8 mouse cellular contexts compared by ENCODE assay signal in genomic region chr2:25500071-25500575, GRCm38 (mm10). TPM values are rescaled to one million over a fixed set of nuclear protein-coding genes. Genes with fewer than 3 reads are reported as not detected.
DNase-seq lines count a peak whose midpoint lies in the region; ATAC-seq and TF ChIP-seq lines count a peak whose summit lies in the region.

No protein-coding gene starts in this region.

- peak; percentile 51 for ATAC-seq in neural tube, embryonic 11.5 days (ENCODE audit: insufficient read depth, low FRiP score, low TSS enrichment)
- peak; percentile 23; the same call in 1 of the 2 replicates for ATAC-seq in kidney, postnatal 0 days (replicated peaks; ENCODE audit: low FRiP score, low read depth)

- peaks cover 15% of the 10 kb centered on the region for H3K79me2 ChIP-seq in myocyte (ENCODE audit: control insufficient read depth, insufficient read depth)

- H3K4me3 ChIP-seq in neural tube, embryonic 11.5 days (ENCODE audit: low read depth, low read length) = peak overlapping the region; percentile 67
- peak overlapping the region; percentile 94 for H3K4me3 ChIP-seq in forebrain, embryonic 10.5 days
- peak overlapping the region; percentile 55 for H3K4me3 ChIP-seq in kidney, postnatal 0 days (replicated peaks; ENCODE audit: low read depth, low read length)
- H3K4me3 ChIP-seq in myocyte = peak overlapping the region; percentile 74

- TF ChIP-seq CTCF in kidney, postnatal 0 days (IDR thresholded peaks at IDR 0.05; ENCODE audit: low read depth) = no peak

- peaks cover 7% of the 10 kb centered on the region for H3K36me3 ChIP-seq in neural tube, embryonic 11.5 days (ENCODE audit: control insufficient read depth, insufficient read depth, low read length)
- peaks cover 25% of the 10 kb centered on the region for H3K36me3 ChIP-seq in forebrain, embryonic 10.5 days (replicated peaks)
- H3K36me3 ChIP-seq in kidney, postnatal 0 days (ENCODE audit: insufficient read depth, low read length) = peaks cover 18% of the 10 kb centered on the region
- no peaks in the 10 kb centered on the region for H3K36me3 ChIP-seq in myocyte (ENCODE audit: control insufficient read depth, insufficient read depth)

- no peak overlapping the region for H3K27ac ChIP-seq in neural tube, embryonic 11.5 days (ENCODE audit: low read depth, low read length)
- H3K27ac ChIP-seq in forebrain, embryonic 10.5 days = peak overlapping the region; percentile 94
- peak overlapping the region; percentile 76 for H3K27ac ChIP-seq in kidney, postnatal 0 days

- WGBS in neural tube, embryonic 11.5 days = 72% methylated on average over 6 of the region's 6 CpGs
- WGBS in forebrain, embryonic 10.5 days = 74% methylated on average over 6 of the region's 6 CpGs
- WGBS in kidney, postnatal 0 days = 66% methylated on average over 6 of the region's 6 CpGs

- H3K4me1 ChIP-seq in neural tube, embryonic 11.5 days (ENCODE audit: control insufficient read depth, insufficient read depth, low read length) = peaks cover 8% of the 10 kb centered on the region; the same call in 1 of the 2 replicates
- H3K4me1 ChIP-seq in forebrain, embryonic 10.5 days = peaks cover 35% of the 10 kb centered on the region
- peaks cover 15% of the 10 kb centered on the region for H3K4me1 ChIP-seq in kidney, postnatal 0 days (replicated peaks; ENCODE audit: insufficient read depth, low read length)

- H3K9me3 ChIP-seq in neural tube, embryonic 11.5 days (ENCODE audit: control insufficient read depth, low read length) = no peaks in the 10 kb centered on the region
- no peaks in the 10 kb centered on the region for H3K9me3 ChIP-seq in forebrain, embryonic 10.5 days
- H3K9me3 ChIP-seq in kidney, postnatal 0 days (replicated peaks; ENCODE audit: low read length) = no peaks in the 10 kb centered on the region

- intact Hi-C loops in left cerebral cortex, postnatal 14 days (cut with DNase I) = no loop called here

- no peak for TF ChIP-seq POLR2A in myocyte (IDR thresholded peaks at IDR 0.05; ENCODE audit: insufficient read length, low read depth)

- peak overlapping the region; percentile 56 for H3ac ChIP-seq in myocyte (ENCODE audit: control insufficient read depth, insufficient read length)

- peak overlapping the region; percentile 47 for H3K4me2 ChIP-seq in neural tube, embryonic 11.5 days (ENCODE audit: low read depth)
- peak overlapping the region; percentile 48 for H3K4me2 ChIP-seq in kidney, postnatal 0 days (ENCODE audit: low read length)
- peak overlapping the region; percentile 87 for H3K4me2 ChIP-seq in myocyte (ENCODE audit: low read depth)

- no peak for DNase-seq in neural tube, embryonic 11.5 days (ENCODE audit: low spot score)
- DNase-seq in neural tube, embryonic 10.5 days (ENCODE audit: extremely low spot score, low spot score) = no peak
- DNase-seq in forebrain, embryonic 10.5 days (ENCODE audit: extremely low spot score, low spot score) = no peak
- no peak for DNase-seq in kidney, postnatal 0 days (ENCODE audit: low spot score)
- DNase-seq in left cerebral cortex, postnatal 14 days (ENCODE audit: low spot score in 2 of 2) = no peak
- DNase-seq in ovary, postnatal 14 days (ENCODE audit: low spot score) = no peak
- no peak for DNase-seq in layer of hippocampus, adult 11-12 months (ENCODE audit: low spot score)

- peak overlapping the region; percentile 54 for H3K9ac ChIP-seq in neural tube, embryonic 11.5 days (ENCODE audit: low read length)
- 0 out of 2 replicates have a peak overlapping the region, but pooled peaks have one; percentile 44 for H3K9ac ChIP-seq in kidney, postnatal 0 days (ENCODE audit: low read depth, low read length)

- H3K27me3 ChIP-seq in neural tube, embryonic 11.5 days (ENCODE audit: control insufficient read depth, insufficient read depth, low read length) = no peaks in the 10 kb centered on the region
- H3K27me3 ChIP-seq in forebrain, embryonic 10.5 days (ENCODE audit: poor library complexity, severe bottlenecking) = no peaks in the 10 kb centered on the region
- no peaks in the 10 kb centered on the region for H3K27me3 ChIP-seq in kidney, postnatal 0 days (ENCODE audit: insufficient read depth, low read length)
- no peaks in the 10 kb centered on the region for H3K27me3 ChIP-seq in myocyte (ENCODE audit: control insufficient read depth, insufficient read depth, insufficient read length)

TF ChIP-seq in myocyte, 11 proteins besides CTCF, POLR2A, EP300 and RAD21:
- TF ChIP-seq MYOG (IDR thresholded peaks at IDR 0.05; ENCODE audit: control insufficient read depth in 1 of 3, insufficient read depth in 1 of 3, insufficient read length in 2 of 3, low read depth in 2 of 3) (no peak), E2F4 (IDR thresholded peaks at IDR 0.05; ENCODE audit: insufficient read depth) (no peak), MAX (IDR thresholded peaks at IDR 0.05; ENCODE audit: low read depth) (no peak), TCF12 (IDR thresholded peaks at IDR 0.05; ENCODE audit: insufficient read depth, poor library complexity, severe bottlenecking) (no peak), TCF3 (IDR thresholded peaks at IDR 0.05; ENCODE audit: insufficient read length, low read depth) (no peak), SRF (IDR thresholded peaks at IDR 0.05; ENCODE audit: control insufficient read depth, insufficient read length, low read depth) (no peak), MYOD1 (IDR thresholded peaks at IDR 0.05; ENCODE audit: control insufficient read depth in 1 of 3, insufficient read length in 2 of 3, low read depth in 2 of 3) (no peak), POLR2AphosphoS2 (IDR thresholded peaks at IDR 0.05; ENCODE audit: insufficient read length, low read depth) (no peak), USF1 (IDR thresholded peaks at IDR 0.05; ENCODE audit: low read depth) (no peak), REST (IDR thresholded peaks at IDR 0.05; ENCODE audit: insufficient read depth, insufficient read length) (no peak), CEBPB (IDR thresholded peaks at IDR 0.05; ENCODE audit: insufficient read depth, poor library complexity, severe bottlenecking) (no peak)

RNA-seq across cellular contexts. Expression of gene Fbxw5, which starts 0.4 kb away (rescaled TPM):
- 82.4 and 88.3 TPM in 2 replicates for polyA plus RNA-seq in neural tube, embryonic 11.5 days (2014; fragmentation: Nextera tagmentation; extraction: Ambion mirVana)
- polyA plus RNA-seq in forebrain, embryonic 10.5 days (2016; fragmentation: Nextera tagmentation; extraction: Ambion mirVana) = 90.7 and 93.9 TPM in 2 replicates
- polyA plus RNA-seq in kidney, postnatal 0 days (2015; fragmentation: Nextera tagmentation; extraction: Ambion mirVana) = 65.7 and 71.1 TPM in 2 replicates
- polyA plus RNA-seq in myocyte (2012; fragmentation: generic; extraction: Trizol) = 53.6 TPM
- 100 to 1,000 TPM; 141 to 142 TPM for total RNA-seq in left cerebral cortex, postnatal 14 days (2021)

RNA-seq across cellular contexts. Expression of gene C8g, which starts 1.4 kb away (rescaled TPM):
- 4.4 and 5.1 TPM in 2 replicates for polyA plus RNA-seq in neural tube, embryonic 11.5 days (2014; fragmentation: Nextera tagmentation; extraction: Ambion mirVana)
- 6.3 and 7.2 TPM in 2 replicates for polyA plus RNA-seq in forebrain, embryonic 10.5 days (2016; fragmentation: Nextera tagmentation; extraction: Ambion mirVana)
- 7.9 and 9.6 TPM in 2 replicates for polyA plus RNA-seq in kidney, postnatal 0 days (2015; fragmentation: Nextera tagmentation; extraction: Ambion mirVana)
- polyA plus RNA-seq in myocyte (2012; fragmentation: generic; extraction: Trizol) = 0.74 TPM
- total RNA-seq in left cerebral cortex, postnatal 14 days (2021) = 1 to 10 TPM in 1 of 2 experiments, under 1 TPM in 1; 0.59 to 1.6 TPM

RNA-seq across cellular contexts. Expression of gene Lcn12, which starts 6.4 kb away (rescaled TPM):
- polyA plus RNA-seq in neural tube, embryonic 11.5 days (2014; fragmentation: Nextera tagmentation; extraction: Ambion mirVana) = not detected in 2 replicates
- polyA plus RNA-seq in forebrain, embryonic 10.5 days (2016; fragmentation: Nextera tagmentation; extraction: Ambion mirVana) = not detected in 2 replicates
- not detected in 2 replicates for polyA plus RNA-seq in kidney, postnatal 0 days (2015; fragmentation: Nextera tagmentation; extraction: Ambion mirVana)
- polyA plus RNA-seq in myocyte (2012; fragmentation: generic; extraction: Trizol) = not detected
- total RNA-seq in left cerebral cortex, postnatal 14 days (2021) = not detected

RNA-seq across cellular contexts. Expression of gene Ptgds, which starts 30.3 kb away (rescaled TPM):
- polyA plus RNA-seq in neural tube, embryonic 11.5 days (2014; fragmentation: Nextera tagmentation; extraction: Ambion mirVana) = 0.43 TPM in 1 of 2 replicates, not detected in the other
- 0.31 TPM in 1 of 2 replicates, not detected in the other for polyA plus RNA-seq in forebrain, embryonic 10.5 days (2016; fragmentation: Nextera tagmentation; extraction: Ambion mirVana)
- 11.5 and 13.1 TPM in 2 replicates for polyA plus RNA-seq in kidney, postnatal 0 days (2015; fragmentation: Nextera tagmentation; extraction: Ambion mirVana)
- 9.8 TPM for polyA plus RNA-seq in myocyte (2012; fragmentation: generic; extraction: Trizol)
- total RNA-seq in left cerebral cortex, postnatal 14 days (2021) = 1,000 to 10,000 TPM; 1,462 to 1,765 TPM

RNA-seq across cellular contexts. Expression of gene Paxx, which starts 39.2 kb away (rescaled TPM):
- polyA plus RNA-seq in neural tube, embryonic 11.5 days (2014; fragmentation: Nextera tagmentation; extraction: Ambion mirVana) = 22.0 and 26.3 TPM in 2 replicates
- polyA plus RNA-seq in forebrain, embryonic 10.5 days (2016; fragmentation: Nextera tagmentation; extraction: Ambion mirVana) = 12.4 and 15.5 TPM in 2 replicates
- polyA plus RNA-seq in kidney, postnatal 0 days (2015; fragmentation: Nextera tagmentation; extraction: Ambion mirVana) = 42.0 and 45.0 TPM in 2 replicates
- 64.3 TPM for polyA plus RNA-seq in myocyte (2012; fragmentation: generic; extraction: Trizol)
- 10 to 100 TPM; 64.1 to 66.3 TPM for total RNA-seq in left cerebral cortex, postnatal 14 days (2021)
